Mouse (Mus musculus) brain, adult 2 months (tissue): Measurements from ENCODE around the gene Mob3c.

Experiments used
- DNase-seq: peaks from one replicate; pipeline ENCODE4 v3.0.0; 2011; ENCODE audit warnings: low read depth, low spot score

Mob3c gene

DNA sequence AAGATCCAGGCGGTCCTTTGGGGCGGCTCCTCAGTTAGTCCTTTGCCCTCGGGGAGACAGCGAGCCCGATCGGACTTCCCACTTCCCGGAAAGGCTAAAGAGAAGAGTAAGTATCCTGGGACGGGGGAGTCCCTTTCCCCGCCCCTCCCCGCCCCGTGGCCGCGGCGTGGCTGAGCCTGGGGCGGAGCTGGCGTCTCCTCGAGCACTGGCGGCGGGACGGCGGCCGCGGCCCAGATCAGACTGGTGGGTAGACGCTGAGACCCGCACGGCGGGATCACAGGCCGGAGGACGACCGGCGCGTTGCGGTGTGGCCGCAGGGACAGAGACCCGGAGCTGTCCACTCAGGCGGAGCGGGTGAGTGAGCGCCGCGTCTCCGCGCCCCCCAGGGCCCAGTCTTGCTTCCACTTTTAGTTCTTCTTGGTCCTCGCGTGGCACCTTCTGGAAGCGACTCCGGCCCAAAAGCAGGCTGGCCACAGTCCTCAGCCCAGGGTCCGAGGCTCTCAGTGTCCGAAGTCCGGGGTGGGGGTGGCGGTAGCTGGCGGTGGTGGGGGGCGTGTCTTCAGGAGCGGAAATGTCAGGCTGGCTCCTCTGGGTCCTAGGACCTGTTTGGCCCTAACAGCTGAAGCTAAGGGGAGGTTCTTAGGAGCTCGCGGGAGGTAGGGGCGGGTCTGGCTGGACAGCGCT, at the start of gene Mob3c:
TSS of gene Mob3c (plus strand) at position 205 of the 684 bp plus-strand sequence.
- DNase-seq, result peak; percentile 89

DNA sequence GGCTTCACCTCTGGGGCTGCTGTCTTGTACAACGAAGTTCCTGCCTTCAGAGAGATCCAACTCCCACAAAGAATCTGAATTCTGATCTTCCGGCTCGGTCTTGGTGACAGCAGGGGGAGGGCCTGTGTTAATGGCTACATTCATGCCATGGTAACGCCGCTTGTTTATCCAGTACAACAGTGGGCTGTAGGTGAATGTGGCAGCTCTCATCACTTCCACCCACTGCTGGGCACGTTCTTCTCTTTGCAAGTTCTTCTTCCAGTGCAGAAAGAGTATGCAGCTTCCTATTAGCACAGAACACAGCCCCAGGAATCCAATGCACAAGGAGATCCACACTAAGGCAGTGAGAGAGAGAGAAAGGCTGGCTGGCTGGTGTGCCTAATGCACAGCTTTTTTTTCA, 47.6 kb upstream of the Mob3c start:
- DNase-seq, result peak; percentile 54

DNA sequence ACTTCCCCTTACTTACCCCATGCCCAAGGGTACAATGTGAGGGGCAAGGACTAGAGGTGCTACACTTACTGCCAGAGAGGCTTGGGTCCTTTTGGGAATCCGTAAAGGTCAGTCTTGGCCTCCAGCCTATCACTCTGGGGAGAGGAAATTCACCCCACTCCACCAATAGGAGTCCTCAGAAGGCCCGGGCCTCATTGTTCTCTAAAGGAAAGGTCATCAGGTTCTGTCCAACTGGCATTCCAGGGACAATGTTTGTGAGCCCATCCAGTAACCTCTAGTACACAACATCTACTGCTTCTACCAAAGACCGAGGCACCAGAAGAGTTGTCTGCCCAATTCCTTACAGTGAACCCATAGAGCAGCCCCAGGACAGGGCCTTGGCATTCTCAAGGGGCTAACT, 47.0 kb upstream of the Mob3c start, which contains the start of gene Tex38:
TSS of gene Tex38 (minus strand) at position 101 of the 400 bp plus-strand sequence.
- DNase-seq, result no peak

DNA sequence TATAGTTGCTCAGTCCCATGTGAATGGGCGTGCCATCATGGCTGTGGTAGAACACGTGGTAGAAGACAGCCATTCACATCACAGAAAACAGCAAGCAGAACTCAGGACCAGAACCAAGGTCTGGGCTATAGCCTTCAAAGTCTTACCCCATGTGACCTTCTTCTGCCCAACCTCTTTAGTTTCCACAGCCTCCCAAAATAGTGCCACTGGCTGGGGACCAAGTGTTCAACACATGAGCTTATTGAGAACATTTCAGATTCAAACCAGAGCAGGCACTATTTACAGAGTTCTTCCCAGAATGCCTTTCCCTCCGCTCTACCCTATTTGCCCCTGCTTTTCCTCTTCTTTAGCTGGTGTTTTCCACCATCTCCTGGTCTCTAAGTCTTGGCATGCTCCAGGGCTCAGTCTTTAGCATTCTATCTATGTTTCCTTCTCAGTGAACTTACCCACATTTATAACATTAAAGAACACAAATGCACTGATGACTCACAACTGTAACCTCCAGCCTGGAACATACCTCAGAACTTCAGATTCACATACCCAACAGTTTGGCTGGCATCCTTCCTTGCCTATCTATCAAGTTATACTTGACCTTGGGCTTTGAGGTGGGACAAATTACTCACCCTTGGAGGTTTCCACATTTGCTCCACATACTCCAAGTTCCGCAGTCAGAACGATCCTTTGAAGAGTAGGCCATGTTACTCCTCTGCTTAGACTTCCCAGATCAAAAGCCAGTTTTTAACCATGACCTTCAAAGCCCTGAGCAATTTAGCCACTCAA, 45.7 kb upstream of the Mob3c start:
- peak; percentile 6 for DNase-seq

DNA sequence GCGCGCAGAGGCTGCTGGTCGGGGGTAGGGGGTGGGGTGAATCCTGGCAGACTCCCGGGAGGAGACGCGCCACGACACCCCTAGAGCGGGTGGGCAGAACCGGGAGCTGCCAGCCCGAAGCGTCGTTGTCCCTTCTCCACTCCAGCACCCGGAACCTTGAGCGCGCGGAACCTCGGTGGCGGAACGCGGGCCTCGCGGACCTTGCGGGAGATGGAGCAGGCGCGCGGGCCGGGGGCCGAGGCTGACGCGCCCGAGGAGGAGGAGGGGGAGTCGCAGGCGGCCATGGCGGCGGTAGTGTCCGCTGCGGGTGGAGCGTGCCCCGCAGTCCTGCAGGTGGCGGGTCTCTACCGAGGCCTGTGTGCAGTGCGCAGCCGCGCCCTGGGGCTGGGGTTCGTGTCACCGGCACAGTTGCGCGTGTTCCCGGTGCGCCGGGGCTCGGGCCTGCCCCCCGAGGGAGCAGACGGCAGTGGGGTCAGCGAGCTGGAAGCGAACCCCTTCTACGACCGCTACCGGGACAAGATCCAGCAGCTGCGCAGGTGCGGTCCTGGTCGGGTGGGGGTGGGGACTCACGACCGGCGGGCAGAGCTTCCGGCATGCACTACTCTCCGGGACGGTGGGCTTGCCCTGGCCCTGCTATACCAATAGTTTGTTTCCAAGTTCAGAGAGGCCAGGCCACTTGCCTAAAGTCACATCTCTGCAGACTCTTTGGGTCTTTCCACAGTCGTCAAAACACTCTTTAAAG, 43.0 kb upstream of the Mob3c start, which contains the start of gene Atpaf1:
TSS of gene Atpaf1 (plus strand) at position 44 of the 742 bp plus-strand sequence.
- peak; percentile 93 for DNase-seq

DNA sequence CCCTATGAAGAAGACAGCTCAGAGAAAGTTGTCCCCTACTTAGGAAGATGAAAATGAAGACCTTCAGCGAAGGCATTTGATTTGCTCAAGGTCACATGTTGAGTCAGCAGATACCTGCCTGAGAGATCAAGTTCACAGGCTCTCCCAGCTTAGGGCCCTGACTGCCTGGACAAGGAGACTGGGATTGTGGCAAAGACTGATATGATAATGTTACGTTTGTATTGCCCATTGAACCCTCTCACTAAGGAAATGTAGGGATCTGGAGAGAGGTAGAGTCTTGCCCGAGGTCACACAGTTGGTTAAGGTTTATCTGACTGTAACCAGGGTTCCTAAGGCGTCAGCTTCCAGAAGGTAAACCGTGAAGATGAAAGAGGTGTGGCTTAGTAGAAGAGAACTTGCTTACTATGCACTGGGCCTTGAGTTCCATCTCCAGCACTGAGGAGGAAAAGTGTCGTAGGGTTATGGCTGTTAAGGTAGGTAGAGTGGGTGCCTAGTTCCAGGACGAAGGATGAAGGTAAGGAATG, 42.3 kb upstream of the Mob3c start:
- peak; percentile 34 for DNase-seq

DNA sequence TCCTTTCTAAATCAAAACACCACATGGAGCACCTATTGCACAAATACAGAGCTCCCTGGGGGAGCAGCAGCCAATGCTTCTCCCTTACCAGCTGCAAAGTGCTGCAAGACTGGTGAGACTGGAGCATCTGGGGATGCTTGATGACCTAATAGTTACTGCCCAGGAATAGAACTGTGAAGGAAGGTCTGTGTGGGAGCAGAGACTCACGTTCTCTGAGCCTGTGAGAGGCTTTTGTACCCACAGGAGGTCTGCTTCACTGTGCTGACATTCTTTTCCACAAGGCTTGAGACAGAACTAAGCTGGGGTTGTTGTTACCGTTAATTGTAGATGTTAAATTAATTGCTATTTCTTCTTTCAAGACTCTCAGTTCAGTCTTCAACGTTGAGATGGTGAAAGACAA, 37.0 kb upstream of the Mob3c start:
- DNase-seq, result peak; percentile 89

DNA sequence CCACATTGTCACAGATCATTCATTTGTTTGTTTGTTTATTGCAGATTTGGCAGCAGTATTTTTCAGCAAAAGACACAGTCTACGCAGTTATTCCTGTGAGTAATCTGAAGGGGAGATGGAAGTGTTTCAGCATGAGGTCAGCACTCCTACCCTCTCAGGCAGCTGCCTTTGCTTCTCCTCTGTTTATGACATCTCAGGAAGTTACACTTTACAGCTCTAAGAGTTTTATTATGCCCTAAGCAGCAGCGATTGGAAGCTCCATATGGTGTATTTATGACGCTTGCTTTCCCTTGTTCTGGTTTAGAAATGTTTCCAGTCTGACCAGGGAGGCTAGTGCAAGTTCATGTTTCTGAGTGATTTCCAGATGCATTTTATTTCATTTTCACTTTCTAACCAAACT, 32.5 kb upstream of the Mob3c start:
- peak; percentile 3 for DNase-seq

DNA sequence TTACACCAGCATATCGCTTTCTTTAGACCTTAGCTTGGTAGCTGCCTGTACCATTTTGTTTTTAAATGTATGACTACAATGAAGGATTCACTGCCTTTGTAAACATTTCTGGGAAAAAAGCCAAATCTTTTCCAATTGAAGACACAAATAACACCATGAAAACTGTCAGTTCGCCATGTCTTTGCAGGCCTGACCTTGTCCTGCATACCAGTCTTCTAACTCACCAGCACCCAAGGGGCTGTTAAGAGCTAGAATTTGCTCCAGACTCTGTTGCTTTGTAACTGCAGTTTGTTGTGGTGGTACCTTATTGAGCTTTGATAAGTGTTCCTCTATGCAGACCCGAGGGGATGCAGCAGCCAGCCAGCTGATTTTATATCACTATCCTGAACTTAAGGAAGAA, 27.9 kb upstream of the Mob3c start:
- no peak for DNase-seq

DNA sequence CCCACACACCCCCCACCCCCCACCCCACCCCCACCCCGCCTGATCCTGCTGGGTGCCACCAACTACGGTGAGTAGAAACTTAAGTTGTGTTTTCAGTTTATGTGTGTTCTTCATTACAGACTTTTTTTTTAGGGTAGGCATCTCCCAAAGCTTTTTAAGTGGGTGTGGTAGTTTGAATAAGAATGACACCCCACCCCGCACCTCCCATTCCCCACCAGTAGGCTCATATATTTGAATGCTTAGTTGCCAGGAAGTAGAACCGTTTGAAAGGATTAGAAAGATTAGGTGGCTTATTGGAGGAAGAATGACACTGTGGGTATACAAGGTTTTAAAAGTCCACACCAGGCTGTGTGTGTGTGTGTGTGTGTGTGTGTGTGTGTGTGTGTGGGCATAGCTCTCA, 15.6 kb upstream of the Mob3c start:
- DNase-seq, result no peak

DNA sequence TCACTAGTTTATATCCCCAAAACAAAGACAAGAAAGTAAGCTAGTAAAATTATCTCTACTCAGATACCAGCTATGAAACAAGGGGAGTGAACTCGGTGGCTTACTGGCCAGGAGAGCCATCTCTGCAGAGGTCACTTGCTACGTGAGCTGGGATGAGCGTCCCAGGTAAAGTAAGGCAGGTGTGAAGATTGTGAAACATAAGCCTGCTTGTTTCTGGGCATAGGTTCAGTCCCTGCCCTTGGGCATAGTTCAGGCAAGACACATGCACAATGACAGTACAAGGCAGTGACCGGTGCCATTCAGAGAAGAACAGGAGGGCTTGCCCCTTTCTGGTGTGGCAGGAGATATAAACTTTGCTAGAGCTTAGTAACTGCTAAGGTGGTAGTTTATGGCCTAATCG, 12.3 kb upstream of the Mob3c start:
- DNase-seq, result no peak

DNA sequence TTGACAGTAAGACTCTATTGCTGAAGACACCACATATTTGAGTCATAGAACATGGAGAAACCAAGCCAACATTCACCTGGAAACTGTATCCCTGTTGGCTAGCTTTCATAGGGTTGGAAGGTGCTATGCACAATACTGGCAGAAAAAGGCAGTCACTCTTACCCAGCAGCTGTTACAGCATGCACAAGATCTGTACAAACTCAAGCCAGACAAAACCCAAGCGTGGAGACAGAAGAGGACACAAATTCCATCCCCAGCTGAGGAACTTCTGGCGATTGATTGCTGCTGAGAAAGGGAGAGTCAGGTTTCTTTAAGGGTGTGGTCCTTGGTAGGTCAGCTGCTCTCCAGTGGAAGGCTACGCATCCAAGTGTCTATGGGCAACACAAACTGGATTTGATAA, 7.7 kb upstream of the Mob3c start:
- no peak for DNase-seq

DNA sequence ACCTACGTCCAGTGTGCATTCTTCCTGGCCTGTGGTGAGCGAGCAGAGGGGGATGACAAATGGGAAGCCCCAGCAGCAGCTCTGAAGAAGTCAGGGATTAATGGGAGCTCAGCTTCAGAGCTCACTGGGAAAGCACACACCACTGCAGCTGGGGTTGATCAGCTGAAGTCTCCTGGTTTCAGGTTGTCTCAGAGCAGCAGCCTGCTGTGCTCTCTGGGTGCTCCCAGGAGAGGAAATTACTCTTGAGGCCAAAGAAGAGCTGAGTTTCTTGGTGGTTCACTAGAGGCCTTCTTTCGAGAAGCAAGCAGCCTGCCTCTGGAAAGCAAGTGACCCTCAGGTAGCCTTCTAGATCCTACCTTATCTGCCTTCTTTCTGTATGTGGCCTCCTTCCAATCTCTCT, 6.9 kb upstream of the Mob3c start:
- DNase-seq, result no peak

DNA sequence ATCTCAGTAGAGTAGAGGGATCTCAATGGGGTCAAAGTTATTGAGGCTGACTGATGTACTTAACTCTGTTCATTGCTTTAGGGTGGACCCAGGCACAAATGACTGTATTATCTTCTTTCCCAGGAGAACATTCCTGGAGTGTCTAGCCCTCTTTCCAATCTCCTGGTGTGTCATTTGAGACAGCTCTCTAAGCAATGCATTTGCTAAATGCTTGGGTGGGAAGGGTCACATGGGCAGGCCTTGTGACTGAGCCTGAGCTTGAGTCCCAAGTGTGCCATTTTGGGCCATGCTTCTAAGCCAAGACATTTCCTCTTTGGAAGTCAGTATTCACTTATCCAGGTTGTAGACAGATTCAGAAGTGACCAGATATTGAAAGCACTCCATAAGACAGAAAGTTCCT, 6.5 kb upstream of the Mob3c start:
- DNase-seq, result no peak

DNA sequence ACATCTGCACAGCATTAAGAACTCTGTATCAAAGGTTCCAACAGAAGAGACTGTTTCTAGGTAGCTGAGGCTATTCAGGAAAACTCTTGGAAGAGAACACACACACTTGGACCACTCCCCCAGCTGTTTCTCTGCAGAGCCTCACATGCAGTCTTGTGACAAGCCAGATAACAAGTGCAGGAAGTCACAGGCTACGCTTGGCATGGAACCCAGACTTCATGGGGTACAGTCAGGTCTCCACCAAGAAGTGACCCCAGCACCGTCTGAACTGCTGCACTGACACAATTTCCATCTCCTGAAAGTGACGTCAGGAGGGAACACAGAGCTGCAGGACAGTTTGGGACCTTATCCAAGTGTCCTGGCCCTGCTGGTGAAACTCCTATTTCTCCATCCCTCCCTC, 6.0 kb upstream of the Mob3c start:
- no peak for DNase-seq

DNA sequence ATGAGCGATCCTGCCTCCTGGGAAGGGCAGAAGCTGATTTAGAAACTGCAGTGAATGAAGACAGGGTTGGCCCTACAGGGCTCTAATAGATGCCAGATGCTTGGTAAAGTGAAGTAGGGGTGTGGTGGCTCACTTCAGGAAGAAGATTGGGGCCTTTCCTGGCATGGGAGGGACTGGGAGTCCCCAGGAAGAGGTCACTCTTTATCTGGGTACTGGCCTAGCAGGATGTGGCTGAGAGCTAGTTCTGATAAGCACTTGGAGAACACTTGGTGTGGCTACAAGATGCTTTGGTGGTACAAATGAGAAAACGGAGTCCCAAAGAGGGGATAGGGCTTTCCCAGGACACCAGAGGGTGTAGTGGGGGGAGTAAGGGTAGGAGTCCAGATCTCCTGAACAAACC, 3.7 kb upstream of the Mob3c start:
- DNase-seq, result no peak

DNA sequence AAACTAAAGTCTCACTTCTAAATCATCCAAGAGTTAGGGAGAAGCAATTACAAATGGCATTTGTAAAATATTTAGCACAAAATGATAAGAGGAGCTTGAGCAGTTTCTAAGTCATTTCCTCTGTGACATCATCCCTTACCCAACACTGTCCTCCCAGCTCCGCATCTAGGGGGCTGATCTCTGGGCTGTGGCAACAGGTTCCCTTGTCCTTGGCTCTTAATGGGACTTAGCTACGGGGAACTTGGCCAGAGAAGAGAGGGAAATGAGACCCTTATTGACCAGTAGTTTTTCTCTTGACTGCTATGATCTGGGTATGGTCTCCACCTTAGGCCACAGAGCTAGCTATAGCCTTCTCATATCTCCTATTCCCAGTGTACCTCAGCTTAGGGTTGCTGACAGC, 2.6 kb upstream of the Mob3c start:
- DNase-seq, result no peak

DNA sequence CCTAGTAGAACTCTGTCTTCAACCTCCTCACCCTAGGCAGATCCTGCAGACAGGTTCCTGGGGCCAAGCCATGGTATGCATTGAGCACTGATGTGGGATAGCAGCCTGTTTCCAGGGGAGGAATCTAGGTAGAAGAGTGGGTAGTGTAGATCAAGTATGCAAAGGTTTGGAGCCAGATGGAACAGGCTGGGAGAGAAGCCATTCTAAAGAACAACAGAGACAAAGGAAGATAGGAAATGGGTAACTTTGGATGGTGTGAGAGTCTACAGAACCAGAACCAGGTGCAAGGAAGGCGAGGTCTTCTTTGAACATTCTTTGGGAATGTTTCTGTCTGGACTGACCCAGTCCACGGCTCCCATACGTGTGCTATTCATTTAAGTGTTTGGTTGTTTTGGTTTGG, 826 bp upstream of the Mob3c start:
- DNase-seq, result no peak

DNA sequence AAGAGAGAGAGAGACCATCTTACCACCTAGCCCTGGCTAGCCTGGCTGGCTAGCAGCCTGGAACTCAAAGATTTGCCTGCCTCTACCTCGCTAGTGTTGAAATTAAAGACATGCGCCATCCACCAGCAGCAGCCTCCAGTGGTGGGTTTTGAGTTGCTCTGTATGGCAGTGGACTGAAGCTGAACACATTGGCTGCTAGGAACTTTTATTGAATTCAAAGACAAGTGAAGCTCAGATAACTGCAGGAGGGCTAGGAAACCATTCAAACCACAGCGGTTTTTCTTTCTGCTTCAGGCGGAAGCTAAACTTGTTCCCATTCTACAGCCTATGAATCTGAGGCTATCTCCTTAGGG, 381 bp upstream of the Mob3c start:
- peak; percentile 30 for DNase-seq

DNA sequence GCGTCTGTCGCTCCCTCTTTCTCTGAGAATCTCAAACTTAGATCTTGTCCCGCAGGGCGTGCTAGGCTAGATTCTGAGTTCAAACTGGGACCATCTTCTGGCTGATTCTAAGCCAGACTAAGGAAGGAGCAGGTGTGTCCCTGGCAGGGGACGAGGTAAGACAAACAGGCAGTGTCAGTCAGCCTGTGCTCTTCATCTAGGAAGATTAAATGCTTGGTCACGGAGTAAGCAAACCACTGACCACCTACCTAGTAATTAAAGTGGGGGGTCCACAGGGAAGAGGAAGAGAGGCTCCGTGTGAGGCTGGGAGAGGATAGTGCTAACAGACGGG, 645 bp downstream of the Mob3c start:
- no peak for DNase-seq

DNA sequence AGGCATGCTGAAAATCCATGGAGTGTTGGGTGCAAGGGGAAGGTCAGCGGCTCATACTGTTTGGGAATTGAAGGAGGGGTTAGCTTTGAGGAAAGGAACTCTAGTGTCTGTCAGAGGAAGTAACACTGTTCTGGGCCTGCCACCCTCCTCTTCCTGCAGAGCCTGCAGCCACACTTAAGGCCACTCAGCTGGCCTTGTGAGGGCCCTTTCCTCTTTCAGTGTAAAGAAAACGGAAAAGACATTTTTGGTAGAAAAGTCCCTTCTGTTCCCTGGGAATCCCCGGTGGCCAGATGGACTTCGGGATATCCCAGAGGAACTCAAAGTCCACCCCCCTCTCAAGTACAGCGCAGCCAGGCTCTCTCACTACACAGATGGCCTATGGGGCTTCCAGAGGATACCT, 2.6 kb downstream of the Mob3c start:
- no peak for DNase-seq

DNA sequence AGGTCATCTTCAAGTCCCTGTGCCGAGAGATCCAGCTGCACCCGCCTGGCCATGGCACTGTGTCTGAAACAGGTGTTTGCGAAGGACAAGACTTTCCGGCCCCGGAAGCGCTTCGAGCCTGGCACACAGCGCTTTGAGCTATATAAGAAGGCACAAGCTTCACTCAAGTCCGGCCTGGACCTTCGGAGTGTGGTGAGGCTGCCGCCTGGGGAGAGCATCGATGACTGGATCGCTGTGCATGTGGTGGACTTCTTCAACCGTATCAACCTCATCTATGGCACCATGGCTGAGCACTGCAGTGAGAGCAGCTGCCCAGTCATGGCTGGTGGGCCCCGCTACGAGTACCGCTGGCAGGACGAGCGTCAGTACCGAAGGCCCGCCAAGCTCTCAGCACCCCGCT, 3.3 kb downstream of the Mob3c start:
- no peak for DNase-seq

DNA sequence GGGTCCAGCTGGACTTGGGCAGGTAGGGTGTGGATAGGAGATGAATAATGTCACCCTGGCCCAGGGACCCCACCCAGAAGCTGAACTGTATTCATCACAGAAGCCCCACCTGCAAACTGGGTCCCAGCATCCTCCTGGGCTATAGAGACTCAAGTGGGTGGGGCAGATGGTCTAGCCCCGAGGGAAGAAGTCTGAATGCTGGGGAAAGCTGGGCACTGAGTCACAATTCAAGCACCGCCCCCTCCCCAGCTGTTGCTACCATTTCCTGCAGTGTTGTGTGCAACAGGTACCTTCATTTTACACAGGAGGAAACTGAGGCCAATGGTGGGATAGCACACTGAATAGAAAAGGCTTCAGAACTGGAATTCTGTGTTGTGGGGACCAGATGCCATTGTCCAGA, 4.1 kb downstream of the Mob3c start:
- DNase-seq, result peak; percentile 47
